Mouse (Mus musculus): ENCODE results near the gene 4930507D05Rik.

- TF ChIP-seq POLR2A (IDR thresholded peaks at IDR 0.05; ENCODE audit: borderline replicate concordance, extremely low read depth, low read depth, low read length) (no peak), CTCF (IDR thresholded peaks at IDR 0.05; ENCODE audit: insufficient read depth, low read length) (no peak)
These were observed 37.6 kb upstream of the 4930507D05Rik start for GRCm38 (mm10) chr10:62411431-62412410.
